Mouse (Mus musculus) cerebellum, adult (tissue): ENCODE results near the gene Fzd9.

Experiments
- ATAC-seq: cut with Nextera tagmentation; 2 replicates; pipeline ENCODE4 v1.9.2; 2017; ENCODE audit warnings: mild to moderate bottlenecking, moderate library complexity, mixed read lengths; ENCODE audit not compliant: insufficient number of reproducible peaks, low FRiP score, low TSS enrichment

Fzd9 gene

GRCm38 (mm10) chr5:135251079-135251454, at the start of gene Fzd9:
TSS of gene Fzd9 (minus strand) at chr5:135251230.
- no peak for ATAC-seq

- no peak for ATAC-seq
Measured at GRCm38 (mm10) chr5:135292001-135292400, 41.0 kb upstream of the Fzd9 start.

- no peak for ATAC-seq
Measured at GRCm38 (mm10) chr5:135291193-135291592, 40.2 kb upstream of the Fzd9 start.

- ATAC-seq, result no peak
Measured at GRCm38 (mm10) chr5:135290703-135291102, 39.7 kb upstream of the Fzd9 start.

GRCm38 (mm10) chr5:135286926-135287325, 35.9 kb upstream of the Fzd9 start:
- no peak for ATAC-seq

- ATAC-seq, result no peak; the same call in 1 of the 2 replicates
Measured at GRCm38 (mm10) chr5:135286185-135286584, 35.2 kb upstream of the Fzd9 start.

- ATAC-seq, result no peak
Measured at GRCm38 (mm10) chr5:135285211-135285610, 34.2 kb upstream of the Fzd9 start.

- ATAC-seq, result no peak
Measured at GRCm38 (mm10) chr5:135280226-135280625, 29.2 kb upstream of the Fzd9 start.

- ATAC-seq, result no peak
Measured at GRCm38 (mm10) chr5:135276597-135276996, 25.6 kb upstream of the Fzd9 start.

- ATAC-seq, result no peak
Measured at GRCm38 (mm10) chr5:135274663-135275396, 23.8 kb upstream of the Fzd9 start.

- ATAC-seq, result no peak
Measured at GRCm38 (mm10) chr5:135271563-135272165, 20.6 kb upstream of the Fzd9 start.

- ATAC-seq, result no peak
Measured at GRCm38 (mm10) chr5:135270361-135270760, 19.3 kb upstream of the Fzd9 start.

GRCm38 (mm10) chr5:135269451-135269850, 18.4 kb upstream of the Fzd9 start:
- ATAC-seq, result no peak

GRCm38 (mm10) chr5:135264548-135264947, 13.5 kb upstream of the Fzd9 start:
- ATAC-seq, result no peak

- ATAC-seq, result no peak
Measured at GRCm38 (mm10) chr5:135263866-135264503, 13.0 kb upstream of the Fzd9 start.

GRCm38 (mm10) chr5:135258280-135259150, 7.5 kb upstream of the Fzd9 start:
- ATAC-seq, result no peak; the same call in 1 of the 2 replicates

GRCm38 (mm10) chr5:135257559-135257958, 6.5 kb upstream of the Fzd9 start:
- no peak for ATAC-seq

GRCm38 (mm10) chr5:135256166-135256565, 5.1 kb upstream of the Fzd9 start:
- ATAC-seq, result no peak

- ATAC-seq, result no peak
Measured at GRCm38 (mm10) chr5:135253741-135254401, 2.8 kb upstream of the Fzd9 start.
